Mouse (Mus musculus) G1E (cell line): ENCODE data around the gene Poldip3. TPM values are rescaled to one million over a fixed set of nuclear protein-coding genes. Genes with fewer than 3 reads are reported as not detected.
"Not testable (repeated sequence)": the region's sequence is repeated elsewhere in the genome, so short reads cannot be mapped to it uniquely, and the experiment has no call there.

Experiments used
- ATAC-seq: 2 replicates; pipeline ENCODE4 v1.8.0; 2016; ENCODE audit warnings: mild to moderate bottlenecking; ENCODE audit not compliant: insufficient number of reproducible peaks, poor library complexity, low FRiP score, severe bottlenecking; ENCODE audit errors: extremely low read depth
- DNase-seq: peaks from one replicate; pipeline ENCODE4 v3.0.0; 2012; ENCODE audit warnings: low spot score
- H3K27me3 ChIP-seq: 2 replicates; pipeline ENCODE4 v1.6.1; 2012; ENCODE audit warnings: mild to moderate bottlenecking, low read length, inconsistent platforms; ENCODE audit not compliant: insufficient read depth
- H3K36me3 ChIP-seq: replicated peaks from 2 replicates; pipeline ENCODE3; 2012; ENCODE audit warnings: mild to moderate bottlenecking, inconsistent platforms
- H3K4me1 ChIP-seq: 2 replicates; pipeline ENCODE4 v1.6.1; 2012; ENCODE audit warnings: low read depth, low read length, inconsistent platforms, mixed read lengths; ENCODE audit not compliant: insufficient read depth
- H3K4me3 ChIP-seq: 2 replicates; pipeline ENCODE4 v1.5.1; 2012; ENCODE audit warnings: low read depth, mild to moderate bottlenecking, inconsistent platforms, low read length, moderate library complexity, mixed read lengths
- H3K9me3 ChIP-seq: replicated peaks from 2 replicates; pipeline ENCODE4 v1.6.1; 2012; ENCODE audit warnings: inconsistent platforms
- CTCF ChIP-seq: IDR thresholded peaks from 2 replicates; pipeline ENCODE4 v1.5.1; 2012; ENCODE audit warnings: low read depth, low read length, inconsistent platforms, mixed read lengths
- GATA1 ChIP-seq: IDR thresholded peaks from 2 replicates; pipeline ENCODE4 v1.6.1; 2012; ENCODE audit warnings: borderline replicate concordance, low read length, inconsistent platforms, mixed read lengths
- GATA2 ChIP-seq: IDR thresholded peaks from 2 replicates; pipeline ENCODE4 v1.6.1; 2012; ENCODE audit warnings: low read depth, low read length, inconsistent platforms, borderline replicate concordance
- POLR2AphosphoS5 ChIP-seq: IDR thresholded peaks from 2 replicates; pipeline ENCODE4 v1.6.1; 2012; ENCODE audit warnings: low read depth, low read length, inconsistent platforms; ENCODE audit not compliant: insufficient replicate concordance
- TAL1 ChIP-seq: conservative IDR thresholded peaks from 2 replicates; pipeline ENCODE4 v1.6.1; 2012; ENCODE audit warnings: low read depth, low read length, inconsistent platforms, mixed read lengths
- polyA plus RNA-seq: library from polyadenylated mRNA; stranded (reverse); fragments of >175 nt; gene quantifications from 2 replicates; pipeline ENCODE4 v1.2.3, GENCODE M21; 2012
- total RNA-seq, 2 experiments: library from RNA; stranded (forward) in 1 of 2; stranded (reverse) in 1 of 2; fragments of 200-1000 nt in 1 of 2; fragments of >200 nt in 1 of 2; fragmentation: Nextera tagmentation in 1 of 2; gene quantifications; 2 replicates each; pipeline ENCODE4 v1.2.3; 2014 to 2017

Gene Poldip3
- total and polyA plus RNA-seq, 3 experiments, result 99.3 to 237 (median 120) TPM

DNA sequence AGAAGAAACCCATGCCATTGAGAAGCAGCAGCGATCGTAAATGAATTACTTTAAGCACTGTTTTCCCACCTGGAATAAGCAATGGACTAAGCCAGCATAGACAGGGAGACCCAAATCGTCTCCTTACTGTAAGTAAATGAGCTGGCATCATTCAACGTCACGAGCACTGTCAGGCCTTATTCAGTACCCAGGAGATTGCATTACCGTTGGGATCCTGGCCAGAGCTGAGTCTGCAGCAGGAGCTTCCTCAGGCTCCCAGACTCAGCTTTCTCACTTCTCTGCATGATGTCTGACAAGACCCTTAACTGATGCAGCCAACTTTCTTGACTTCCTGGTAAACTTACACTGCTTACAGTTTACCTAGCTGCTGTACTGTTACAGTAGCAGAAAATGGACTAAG is 14.5 kb downstream of the Poldip3 start:
- TF ChIP-seq CTCF (no peak), POLR2AphosphoS5 (no peak), TAL1 (no peak), GATA1 (no peak), GATA2 (no peak)
- ATAC-seq, result no peak

DNA sequence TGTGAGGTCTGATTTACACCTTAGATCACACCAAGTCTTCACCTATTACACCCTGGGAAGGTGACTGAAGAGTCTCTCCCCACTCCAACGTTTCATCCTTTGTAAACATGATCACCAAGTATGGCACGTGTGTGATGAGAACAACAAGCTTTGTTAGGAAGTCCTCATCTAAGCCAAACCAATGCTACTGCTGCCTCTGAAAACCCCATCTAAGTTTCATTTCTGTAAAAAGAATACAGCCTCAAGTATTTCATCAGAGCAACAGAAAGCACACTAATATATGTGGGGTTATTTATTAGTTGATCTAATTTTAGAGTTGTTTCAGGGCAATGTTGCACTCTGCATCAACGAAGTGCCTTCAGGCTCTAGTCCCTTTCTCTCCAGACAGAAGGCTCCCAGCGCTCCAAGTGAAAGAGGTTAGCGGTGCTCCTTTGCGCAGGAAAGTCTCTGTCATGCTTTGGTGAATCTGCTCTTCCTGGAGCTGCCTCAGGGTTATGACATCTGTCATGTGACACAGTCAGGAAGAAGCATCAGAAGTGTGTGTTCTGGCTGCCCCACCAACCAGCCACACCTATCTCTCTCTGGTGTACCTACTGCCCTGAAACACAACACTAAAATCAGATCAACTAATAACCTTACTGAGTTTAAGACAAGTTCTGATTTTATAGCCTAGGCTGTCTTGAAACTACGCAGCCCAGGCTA is 19.5 kb downstream of the Poldip3 start:
- no peaks in the 10 kb centered on the region for H3K27me3 ChIP-seq
- no peaks in the 10 kb centered on the region for H3K9me3 ChIP-seq
- no peak overlapping the region for H3K4me3 ChIP-seq
- ATAC-seq (no peak), DNase-seq (no peak)
- peaks cover 99% of the 10 kb centered on the region for H3K36me3 ChIP-seq
- TF ChIP-seq TAL1, result no peak
- no peak for TF ChIP-seq CTCF
- no peak for TF ChIP-seq POLR2AphosphoS5
- no peak for TF ChIP-seq GATA2
- TF ChIP-seq GATA1, result no peak
- H3K4me1 ChIP-seq, result peaks cover 6% of the 10 kb centered on the region

More for the DNA sequence above, 14.5 kb downstream of the Poldip3 start:
- no peak for DNase-seq
- peaks cover 2% of the 10 kb centered on the region for H3K4me1 ChIP-seq
- H3K4me3 ChIP-seq, result no peak overlapping the region
- H3K36me3 ChIP-seq, result peaks cover 97% of the 10 kb centered on the region
- H3K27me3 ChIP-seq, result no peaks in the 10 kb centered on the region
- no peaks in the 10 kb centered on the region for H3K9me3 ChIP-seq

DNA sequence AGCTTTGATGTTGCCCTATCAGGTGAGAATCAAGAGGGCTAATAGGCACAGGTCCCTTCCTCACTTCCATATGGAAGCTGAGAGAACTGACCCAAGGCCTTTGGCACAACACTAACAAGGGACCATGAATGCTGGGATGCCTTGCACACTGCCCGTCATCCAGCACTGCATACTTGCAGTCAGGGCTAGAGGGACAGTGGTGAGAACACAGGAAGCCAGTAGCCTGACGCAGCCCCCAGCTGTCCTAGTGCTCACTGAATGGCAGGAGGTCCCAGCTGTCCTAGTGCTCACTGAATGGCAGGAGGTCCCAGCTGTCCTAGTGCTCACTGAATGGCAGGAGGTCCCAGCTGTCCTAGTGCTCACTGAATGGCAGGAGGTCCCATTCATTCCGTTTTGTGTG is 22.1 kb downstream of the Poldip3 start:
- not testable (repeated sequence) for H3K27me3 ChIP-seq, H3K4me1 ChIP-seq, DNase-seq, H3K9me3 ChIP-seq, ATAC-seq, H3K4me3 ChIP-seq
- peaks cover 81% of the 10 kb centered on the region for H3K36me3 ChIP-seq

DNA sequence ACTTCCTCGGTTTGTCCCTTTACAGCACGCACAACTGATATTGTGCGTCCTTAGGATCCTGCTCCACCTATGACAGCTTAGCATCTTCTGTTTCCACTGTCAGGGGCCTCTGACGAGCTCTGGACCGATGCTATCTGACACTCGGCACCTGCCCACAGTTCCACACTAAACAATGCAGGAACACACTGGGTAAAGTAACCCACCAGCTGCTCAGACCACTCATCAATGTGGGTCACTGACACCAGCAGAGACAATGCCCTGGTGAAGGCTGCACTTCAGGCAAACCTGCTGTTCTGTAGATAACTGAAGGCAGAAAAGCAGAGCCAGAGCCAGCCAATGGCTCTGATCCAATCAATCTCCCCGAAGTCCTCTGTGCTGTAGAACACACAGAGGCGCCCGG is 22.6 kb downstream of the Poldip3 start:
- no peak for ATAC-seq
- H3K36me3 ChIP-seq, result peaks cover 76% of the 10 kb centered on the region
- no peaks in the 10 kb centered on the region for H3K9me3 ChIP-seq
- TF ChIP-seq GATA1, result no peak
- TF ChIP-seq POLR2AphosphoS5, result no peak
- no peak for TF ChIP-seq CTCF
- no peak for TF ChIP-seq GATA2
- no peak for TF ChIP-seq TAL1
- H3K4me3 ChIP-seq, result no peak overlapping the region
- DNase-seq, result no peak
- H3K27me3 ChIP-seq, result no peaks in the 10 kb centered on the region
- H3K4me1 ChIP-seq, result peaks cover 14% of the 10 kb centered on the region

DNA sequence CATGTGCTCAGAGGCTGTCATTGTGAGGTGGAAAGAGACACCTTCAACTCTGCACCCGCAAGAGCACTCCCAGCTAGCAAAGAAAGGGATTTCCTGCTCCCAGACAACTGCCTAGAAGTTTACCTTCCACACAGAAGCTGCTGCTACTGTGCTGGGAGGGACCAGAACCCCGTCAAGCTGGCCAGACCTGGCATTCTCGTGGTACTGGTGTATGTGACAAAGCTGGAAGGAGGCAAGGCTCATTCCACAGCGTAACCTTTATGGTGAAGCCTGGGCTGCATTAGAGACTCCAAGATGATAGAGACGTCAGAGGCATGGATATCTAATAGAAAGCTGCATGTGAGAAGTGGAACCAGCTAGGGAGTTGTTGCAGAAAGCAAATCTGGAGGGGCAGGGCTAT is 24.6 kb downstream of the Poldip3 start:
- Histone ChIP-seq H3K27me3 (no peaks in the 10 kb centered on the region), H3K4me1 (peaks cover 19% of the 10 kb centered on the region), H3K36me3 (peaks cover 76% of the 10 kb centered on the region), H3K4me3 (no peak overlapping the region), H3K9me3 (no peaks in the 10 kb centered on the region)
- ATAC-seq (no peak), DNase-seq (no peak)
- TF ChIP-seq TAL1 (no peak), GATA1 (no peak), GATA2 (no peak), POLR2AphosphoS5 (no peak), CTCF (no peak)

DNA sequence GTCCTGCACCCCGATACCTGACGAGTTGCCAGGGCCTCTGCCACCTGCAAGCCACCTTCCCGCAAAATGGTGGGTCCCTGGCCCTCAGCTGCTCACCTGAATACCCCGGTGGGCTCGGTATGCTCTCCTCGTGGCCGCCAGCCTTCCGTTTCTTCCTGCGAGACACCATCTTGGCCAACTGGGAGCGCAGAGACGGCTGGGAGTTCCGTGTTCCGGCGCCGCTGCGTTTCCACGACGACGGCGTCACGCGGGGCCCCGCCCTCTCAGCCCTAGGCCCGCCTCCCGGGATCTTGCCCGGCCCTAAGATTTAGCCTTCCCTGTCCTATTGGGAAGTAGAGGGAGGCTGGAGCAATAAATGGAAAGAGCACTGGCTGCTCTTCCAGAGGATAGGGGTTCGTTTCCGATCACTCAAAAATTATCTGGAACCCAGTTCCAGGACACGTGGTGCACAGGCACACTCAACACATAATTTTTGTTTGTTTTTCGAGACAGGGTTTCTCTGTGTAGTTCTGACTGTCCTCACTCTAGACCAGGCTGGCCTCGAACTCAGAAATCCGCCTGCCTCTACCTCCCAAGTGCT is 26.5 kb downstream of the Poldip3 start, which contains the start of gene Rrp7a:
Gene Rrp7a (minus strand): TSS at position 236 of the 580 bp plus-strand sequence.
- Histone ChIP-seq H3K9me3 (no peaks in the 10 kb centered on the region), H3K36me3 (peaks cover 76% of the 10 kb centered on the region), H3K4me3 (peak within 1 kb of the TSS; percentile 99), H3K27me3 (no peaks in the 10 kb centered on the region), H3K4me1 (peaks cover 31% of the 10 kb centered on the region)
- DNase-seq (peak; percentile 85), ATAC-seq (peak; percentile 70)
- TF ChIP-seq GATA1 (no peak), GATA2 (no peak), CTCF (no peak), TAL1 (no peak), POLR2AphosphoS5 (no peak)
